Mouse (Mus musculus): ENCODE measurements around the gene Cfap52.

Cfap52 gene

GRCm38 (mm10) chr11:67925000-67925399 is 40.5 kb downstream of the Cfap52 start:
- no peak for DNase-seq

- DNase-seq = no peak
Observed at GRCm38 (mm10) chr11:67923720-67924119, 41.7 kb downstream of the Cfap52 start.

- DNase-seq = no peak
Observed at GRCm38 (mm10) chr11:67922755-67923125, 42.7 kb downstream of the Cfap52 start.

- DNase-seq = no peak
Observed at GRCm38 (mm10) chr11:67921827-67922754, 43.4 kb downstream of the Cfap52 start, which contains the start of gene Usp43. TSS of gene Usp43 (minus strand) at chr11:67922153.

- DNase-seq = no peak
Observed at GRCm38 (mm10) chr11:67921091-67921826, 44.2 kb downstream of the Cfap52 start.

- no peak for DNase-seq
Observed at GRCm38 (mm10) chr11:67920226-67920960, 45.1 kb downstream of the Cfap52 start.

- no peak for DNase-seq
Observed at GRCm38 (mm10) chr11:67919593-67919992, 45.9 kb downstream of the Cfap52 start.

- DNase-seq = no peak
Observed at GRCm38 (mm10) chr11:67917126-67917525, 48.3 kb downstream of the Cfap52 start.

- DNase-seq = no peak
Observed at GRCm38 (mm10) chr11:67911074-67911473, 54.4 kb downstream of the Cfap52 start.

- no peak for DNase-seq
Observed at GRCm38 (mm10) chr11:67903756-67904155, 61.7 kb downstream of the Cfap52 start.

- DNase-seq = peak; percentile 17
Observed at GRCm38 (mm10) chr11:67897064-67897560, 68.3 kb downstream of the Cfap52 start.

- no peak for DNase-seq
Observed at GRCm38 (mm10) chr11:67895641-67896040, 69.8 kb downstream of the Cfap52 start.

GRCm38 (mm10) chr11:67888521-67888920 is 76.9 kb downstream of the Cfap52 start:
- DNase-seq = no peak

- DNase-seq = no peak
Observed at GRCm38 (mm10) chr11:67885921-67886320, 79.5 kb downstream of the Cfap52 start.

Data from cerebellum, adult 9-11 months (tissue).